Mouse (Mus musculus) naive thymus-derived CD4-positive, alpha-beta T cell, adult 2 months (primary cell): ENCODE measurements around the gene Crygs.
"Not testable (repeated sequence)": the region's sequence is repeated elsewhere in the genome, so short reads cannot be mapped to it uniquely, and the experiment has no call there.

Source experiments
- DNase-seq: peaks from one replicate; pipeline ENCODE4 v3.0.0-alpha.2; 2011; ENCODE audit warnings: low read depth

Crygs gene

GRCm38 (mm10) chr16:22789908-22790367 is 21.4 kb downstream of the Crygs start:
- no peak for DNase-seq

GRCm38 (mm10) chr16:22782686-22783085 is 28.7 kb downstream of the Crygs start:
- DNase-seq = no peak

GRCm38 (mm10) chr16:22779228-22779835 is 32.0 kb downstream of the Crygs start:
- no peak for DNase-seq

GRCm38 (mm10) chr16:22778296-22778695 is 33.1 kb downstream of the Crygs start:
- not testable (repeated sequence) for DNase-seq

- no peak for DNase-seq
Measured at GRCm38 (mm10) chr16:22775471-22775985, 35.8 kb downstream of the Crygs start.

GRCm38 (mm10) chr16:22768661-22769060 is 42.7 kb downstream of the Crygs start:
- no peak for DNase-seq

- DNase-seq = no peak
Measured at GRCm38 (mm10) chr16:22767405-22767804, 44.0 kb downstream of the Crygs start.

- DNase-seq = no peak
Measured at GRCm38 (mm10) chr16:22766738-22767211, 44.6 kb downstream of the Crygs start.

- DNase-seq = no peak
Measured at GRCm38 (mm10) chr16:22765531-22765930, 45.8 kb downstream of the Crygs start.
